Mouse (Mus musculus) stomach, embryonic 14.5 days (tissue): ENCODE results near the gene Fzr1. TPM values are rescaled to one million over a fixed set of nuclear protein-coding genes. Genes with fewer than 3 reads are reported as not detected.

Source experiments
- ATAC-seq: fragments of 200-750 bp; cut with Nextera tagmentation; 2 replicates; pipeline ENCODE4 v1.8.0; 2017; ENCODE audit warnings: low read depth, moderate TSS enrichment; ENCODE audit not compliant: insufficient number of reproducible peaks, insufficient read depth, low FRiP score
- H3K27ac ChIP-seq: fragments of 300-500 bp; sonication (generic); 2 replicates; pipeline ENCODE4 v1.5.1; 2014; ENCODE audit warnings: mild to moderate bottlenecking, low read length, moderate library complexity, mixed read lengths
- H3K27me3 ChIP-seq: fragments of 300-500 bp; sonication (generic); 2 replicates; pipeline ENCODE4 v1.6.1; 2014; ENCODE audit warnings: low read length, control low read depth, mixed read lengths; ENCODE audit not compliant: control insufficient read depth, insufficient read depth
- H3K36me3 ChIP-seq: fragments of 300-500 bp; sonication (generic); 2 replicates; pipeline ENCODE4 v1.6.1; 2014; ENCODE audit warnings: mild to moderate bottlenecking, control low read depth, low read length, moderate library complexity, mixed read lengths; ENCODE audit not compliant: control insufficient read depth, insufficient read depth
- H3K4me1 ChIP-seq: fragments of 300-500 bp; sonication (generic); 2 replicates; pipeline ENCODE4 v1.6.1; 2014; ENCODE audit warnings: low read length, control low read depth, mixed read lengths; ENCODE audit not compliant: control insufficient read depth, insufficient read depth
- H3K4me2 ChIP-seq: fragments of 300-500 bp; sonication (generic); replicated peaks from 2 replicates; pipeline ENCODE4 v1.6.1; 2014; ENCODE audit warnings: low read depth, low read length, control low read depth
- H3K4me3 ChIP-seq: fragments of 300-500 bp; sonication (generic); 2 replicates; pipeline ENCODE4 v1.5.1; 2014; ENCODE audit warnings: low read depth, low read length, control low read depth
- H3K9ac ChIP-seq: fragments of 300-500 bp; sonication (generic); replicated peaks from 2 replicates; pipeline ENCODE4 v1.6.1; 2014; ENCODE audit warnings: low read depth, mild to moderate bottlenecking, control low read depth, low read length, moderate library complexity, mixed read lengths
- H3K9me3 ChIP-seq: fragments of 300-500 bp; sonication (generic); 2 replicates; pipeline ENCODE4 v1.6.1; 2016; ENCODE audit warnings: low read depth, low read length, control low read depth; ENCODE audit not compliant: control insufficient read depth
- WGBS: fragments of 180-500 bp; shearing (Covaris S2); extraction: QIAGEN DNeasy Blood & Tissue Kit; methylation state at CpG from one replicate; pipeline ENCODE4 v1.1.7; 2014; 5-methylcytosine and 5-hydroxymethylcytosine counted together
- polyA plus RNA-seq: library from polyadenylated mRNA; unstranded; fragments of >200 nt; fragmentation: Nextera tagmentation; extraction: Ambion mirVana; gene quantifications from 2 replicates; pipeline ENCODE4 v1.2.1, GENCODE M21; 2014

Gene Fzr1
- polyA plus RNA-seq, 1 experiment from 2014 or later, result 88.7 TPM

GRCm38 (mm10) chr10:81418216-81419070, 40.1 kb upstream of the Fzr1 start:
- Histone ChIP-seq H3K27me3 (no peaks in the 10 kb centered on the region), H3K36me3 (peaks cover 8% of the 10 kb centered on the region; the same call in 1 of the 2 replicates), H3K27ac (no peak overlapping the region), H3K4me3 (no peak overlapping the region), H3K9me3 (no peaks in the 10 kb centered on the region), H3K4me1 (peaks cover 47% of the 10 kb centered on the region), H3K9ac (no peak overlapping the region), H3K4me2 (no peak overlapping the region)
- WGBS, result 50% methylated on average over 11 of the region's 11 CpGs
- ATAC-seq, result no peak

DNA sequence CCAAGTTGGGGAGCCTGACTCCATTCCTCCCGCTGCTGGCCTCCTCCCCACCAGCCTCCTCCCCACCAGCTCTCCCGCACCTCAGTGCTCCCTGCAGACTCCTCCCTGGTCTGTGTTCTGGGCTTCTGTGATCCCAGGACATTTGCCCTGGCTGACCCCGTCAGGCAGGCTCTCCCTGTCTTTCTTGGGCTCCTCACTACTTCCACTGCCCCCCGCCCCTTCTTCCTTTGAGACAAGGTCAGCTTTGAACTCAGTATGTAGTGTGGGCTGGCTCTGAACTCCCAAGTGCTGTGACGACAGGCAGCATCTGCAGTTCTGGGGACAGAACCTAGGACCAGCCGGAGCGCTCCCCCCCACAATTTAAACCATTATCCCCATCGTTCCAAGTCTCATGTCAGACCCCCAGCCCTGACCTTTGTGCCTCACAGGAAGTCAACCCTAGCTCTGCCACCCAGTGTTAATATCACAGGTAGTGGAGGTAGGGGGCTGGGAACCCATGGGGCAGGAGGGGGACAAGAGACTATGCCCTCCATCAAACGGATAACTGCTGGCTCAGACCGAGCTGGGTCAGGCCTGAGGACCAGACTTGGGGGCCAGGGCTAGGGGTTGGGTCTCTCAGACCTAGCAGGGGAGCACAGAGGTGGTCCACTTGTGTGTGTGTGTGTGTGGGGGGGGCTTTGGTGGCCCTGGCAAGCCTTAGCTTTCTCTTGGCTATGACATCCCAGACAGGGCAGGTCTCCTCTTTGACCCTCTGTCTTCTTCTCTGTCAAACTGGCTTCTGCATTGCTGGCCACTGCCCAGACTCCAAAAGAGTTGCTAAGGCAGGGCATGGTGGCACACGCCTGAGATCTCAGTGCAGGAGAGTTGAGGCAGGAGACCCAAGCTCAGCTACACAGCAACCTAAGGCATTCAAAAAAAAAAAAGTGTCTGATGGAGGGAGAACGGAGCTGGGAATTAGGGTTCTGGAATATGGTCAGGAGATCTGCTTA, 39.2 kb upstream of the Fzr1 start:
- H3K9me3 ChIP-seq, result no peaks in the 10 kb centered on the region
- H3K27me3 ChIP-seq, result no peaks in the 10 kb centered on the region
- H3K27ac ChIP-seq, result peak overlapping the region; percentile 80
- H3K9ac ChIP-seq, result peak overlapping the region; percentile 11; the same call in 1 of the 2 replicates
- H3K4me1 ChIP-seq, result peaks cover 53% of the 10 kb centered on the region
- peaks cover 8% of the 10 kb centered on the region; the same call in 1 of the 2 replicates for H3K36me3 ChIP-seq
- WGBS, result 48% methylated on average over 12 of the region's 12 CpGs
- no peak for ATAC-seq
- H3K4me3 ChIP-seq, result peak overlapping the region; percentile 25
- peak overlapping the region; percentile 55 for H3K4me2 ChIP-seq

DNA sequence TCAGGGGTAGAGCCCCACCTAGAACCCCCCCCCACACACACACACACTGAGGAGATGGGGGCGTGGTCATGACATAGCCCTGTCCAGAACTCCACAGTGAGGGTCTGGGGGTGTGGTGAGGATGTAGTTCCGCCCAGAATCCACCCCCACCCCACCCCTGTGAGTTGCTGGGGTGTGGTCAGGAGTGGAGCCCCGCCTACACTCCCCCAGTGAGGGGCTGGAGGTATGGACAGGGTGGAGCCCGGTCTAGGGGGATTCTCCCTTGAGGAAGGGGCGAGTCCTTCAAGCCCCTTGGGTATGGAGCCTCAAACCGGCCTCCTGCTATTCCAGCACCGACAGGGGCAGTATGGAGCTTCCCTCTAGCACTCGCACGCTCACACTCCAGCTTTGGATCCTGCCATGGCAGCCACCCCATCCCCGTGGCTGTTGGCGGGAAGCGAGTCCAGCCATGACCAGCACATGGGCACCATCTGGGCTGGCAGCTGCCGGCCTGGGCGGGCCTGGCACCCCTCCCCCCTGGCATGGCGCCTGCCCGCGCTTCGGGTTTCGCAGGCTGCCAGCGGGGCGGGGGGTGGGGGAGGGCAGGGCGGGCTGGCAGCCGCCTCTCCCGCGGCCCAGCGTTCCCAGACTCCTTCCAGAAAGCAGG, 38.4 kb upstream of the Fzr1 start:
- 1% methylated on average over 23 of the region's 26 CpGs for WGBS
- Histone ChIP-seq H3K9me3 (no peaks in the 10 kb centered on the region), H3K4me2 (peak overlapping the region; percentile 55), H3K27me3 (no peaks in the 10 kb centered on the region), H3K4me3 (peak overlapping the region; percentile 25), H3K9ac (peak overlapping the region; percentile 11; the same call in 1 of the 2 replicates), H3K36me3 (peaks cover 8% of the 10 kb centered on the region; the same call in 1 of the 2 replicates), H3K27ac (peak overlapping the region; percentile 80), H3K4me1 (peaks cover 62% of the 10 kb centered on the region)
- peak; percentile 67 for ATAC-seq

DNA sequence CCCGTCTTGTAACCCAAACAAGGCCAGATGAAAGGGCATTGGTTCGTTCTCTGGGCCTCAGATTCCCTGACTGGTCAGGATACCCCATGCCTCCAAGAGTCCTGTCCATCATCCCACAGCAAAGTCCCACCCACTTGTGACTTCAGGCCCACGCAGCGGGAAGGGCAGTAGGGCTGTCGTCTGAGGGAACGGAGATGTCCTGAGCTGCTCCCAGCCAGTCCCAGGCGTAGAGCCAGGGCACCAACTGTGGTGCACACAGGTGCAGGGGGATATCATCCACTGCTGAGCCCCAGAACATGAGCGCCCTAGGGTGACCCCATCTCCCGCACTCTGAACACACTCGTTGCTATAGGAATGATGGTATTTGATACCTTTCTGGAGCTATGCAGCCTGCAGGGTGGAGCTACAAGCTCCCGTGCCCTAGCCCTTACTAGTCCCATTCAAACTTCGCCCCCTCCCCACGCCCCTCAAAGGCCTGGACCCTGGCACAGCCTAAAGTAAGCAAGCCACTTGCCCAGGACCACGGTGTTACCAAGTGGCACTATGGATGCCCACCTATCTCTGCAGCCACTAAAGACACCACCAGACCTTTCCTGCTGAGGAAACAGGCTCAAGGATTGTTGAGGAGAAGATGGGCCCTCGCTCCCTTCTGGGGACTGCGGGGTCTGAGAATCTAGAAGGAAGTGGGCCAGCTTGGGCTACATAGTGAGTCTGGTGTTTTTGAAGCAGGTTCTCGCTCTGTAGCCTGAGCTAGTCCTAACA, 37.4 kb upstream of the Fzr1 start:
- H3K9ac ChIP-seq, result no peak overlapping the region
- peak overlapping the region; percentile 66 for H3K27ac ChIP-seq
- peaks cover 8% of the 10 kb centered on the region; the same call in 1 of the 2 replicates for H3K36me3 ChIP-seq
- whole genome bisulfite sequencing, result 63% methylated on average over 17 of the region's 17 CpGs
- H3K4me3 ChIP-seq, result no peak overlapping the region
- no peaks in the 10 kb centered on the region for H3K27me3 ChIP-seq
- no peak for ATAC-seq
- H3K4me1 ChIP-seq, result peaks cover 70% of the 10 kb centered on the region
- no peak overlapping the region for H3K4me2 ChIP-seq
- H3K9me3 ChIP-seq, result no peaks in the 10 kb centered on the region

DNA sequence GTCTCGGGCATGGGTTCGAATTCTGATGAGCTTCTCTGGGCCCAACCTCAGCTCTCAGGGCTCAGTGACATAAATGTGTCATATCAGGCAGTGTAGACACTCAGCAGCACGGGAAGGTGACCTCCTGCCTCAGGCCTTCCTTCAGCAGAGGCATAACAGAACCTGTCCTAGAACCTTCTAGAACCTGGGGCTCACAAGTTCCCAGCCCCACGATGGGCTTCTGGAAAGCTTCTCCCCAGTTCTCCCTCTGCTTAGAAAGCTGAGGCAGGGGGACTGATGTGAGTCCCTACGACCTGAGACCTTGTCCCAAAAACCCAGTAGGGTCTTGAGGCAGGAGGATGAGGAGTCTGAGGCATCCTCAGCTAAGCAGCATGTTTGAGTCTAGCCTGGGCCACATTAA, 36.8 kb upstream of the Fzr1 start:
- no peak for ATAC-seq
- Histone ChIP-seq H3K4me3 (no peak overlapping the region), H3K9ac (no peak overlapping the region), H3K4me2 (no peak overlapping the region), H3K36me3 (peaks cover 4% of the 10 kb centered on the region; the same call in 1 of the 2 replicates), H3K27ac (0 out of 2 replicates have a peak overlapping the region, but pooled peaks have one; percentile 7), H3K27me3 (no peaks in the 10 kb centered on the region), H3K9me3 (no peaks in the 10 kb centered on the region), H3K4me1 (peaks cover 75% of the 10 kb centered on the region)
- 86% methylated on average over 5 of the region's 5 CpGs for WGBS

GRCm38 (mm10) chr10:81414682-81415081, 36.4 kb upstream of the Fzr1 start:
- H3K27ac ChIP-seq, result 0 out of 2 replicates have a peak overlapping the region, but pooled peaks have one; percentile 7
- H3K4me1 ChIP-seq, result peaks cover 79% of the 10 kb centered on the region
- ATAC-seq, result no peak
- H3K36me3 ChIP-seq, result no peaks in the 10 kb centered on the region; the same call in 1 of the 2 replicates
- no peaks in the 10 kb centered on the region for H3K9me3 ChIP-seq
- no peak overlapping the region for H3K4me3 ChIP-seq
- H3K9ac ChIP-seq, result no peak overlapping the region
- H3K4me2 ChIP-seq, result peak overlapping the region; percentile 32; the same call in 1 of the 2 replicates
- H3K27me3 ChIP-seq, result no peaks in the 10 kb centered on the region

DNA sequence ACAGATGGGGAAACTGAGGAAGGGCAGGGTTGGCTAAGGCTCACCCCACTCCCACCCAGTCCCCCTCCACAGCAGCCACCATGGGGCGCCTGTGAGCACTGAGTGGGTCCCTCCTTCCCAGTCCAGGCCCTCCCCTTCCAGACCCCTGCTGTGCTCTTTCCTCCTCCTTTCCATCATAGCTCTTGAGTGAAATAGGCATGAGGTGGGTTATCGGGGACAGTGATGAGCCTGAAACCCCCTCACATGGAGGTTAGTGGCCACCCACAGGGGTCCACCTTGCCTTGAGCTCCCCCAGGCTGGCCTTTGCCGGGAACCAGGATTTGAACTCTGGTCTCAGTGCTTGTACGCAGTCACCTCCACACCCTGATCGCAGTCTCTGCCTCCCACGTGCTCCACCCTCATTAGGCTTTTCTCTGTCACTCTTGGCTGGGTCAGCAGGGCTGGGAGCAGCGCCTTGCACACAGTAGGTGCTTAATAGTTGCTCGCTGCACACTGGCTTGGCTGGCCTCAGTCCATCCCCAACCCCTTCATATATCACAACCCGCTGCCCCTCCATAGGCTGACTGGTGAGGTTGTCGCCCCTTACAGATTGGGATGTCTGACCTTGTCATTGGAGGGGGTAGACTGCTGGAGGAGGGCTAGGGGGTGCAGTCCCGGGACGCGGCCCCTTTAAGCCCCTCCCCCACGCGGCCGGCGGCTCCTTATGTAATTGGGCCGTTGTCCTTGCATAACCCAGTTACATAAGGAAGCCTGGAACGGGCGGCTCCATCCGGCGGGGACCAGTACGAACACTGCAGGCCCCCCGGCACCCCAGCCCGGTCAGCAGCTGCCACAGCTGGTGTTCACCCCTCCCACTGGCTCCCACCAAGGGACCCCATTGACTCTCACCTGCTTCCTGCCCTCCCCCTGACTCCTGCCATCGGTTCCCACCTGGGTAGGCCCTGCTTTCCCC, 35.3 kb upstream of the Fzr1 start:
- Histone ChIP-seq H3K9ac (no peak overlapping the region), H3K27me3 (no peaks in the 10 kb centered on the region), H3K36me3 (no peaks in the 10 kb centered on the region; the same call in 1 of the 2 replicates), H3K9me3 (no peaks in the 10 kb centered on the region), H3K4me2 (peak overlapping the region; percentile 32), H3K4me1 (peaks cover 76% of the 10 kb centered on the region), H3K27ac (no peak overlapping the region), H3K4me3 (no peak overlapping the region)
- no peak for ATAC-seq
- 29% methylated on average over 26 of the region's 26 CpGs for WGBS
